Mouse (Mus musculus) effector memory CD4-positive, alpha-beta T cell, adult 7 months (primary cell): ENCODE measurements around the gene Tradd. TPM values are rescaled to one million over a fixed set of nuclear protein-coding genes. Genes with fewer than 3 reads are reported as not detected.

Source experiments
- polyA plus RNA-seq: library from polyadenylated mRNA; unstranded; fragments of 100-300 nt; shearing (Covaris generic); gene quantifications from one replicate; pipeline ENCODE4 v1.2.1, GENCODE M21; 2017

The Tradd gene
- 41.6 TPM for polyA plus RNA-seq

GRCm38 (mm10) chr8:105264024-105264982 lies at the start of gene Tradd, which contains the start of gene Fbxl8:
Tradd (minus strand) TSS chr8:105264609.
Fbxl8 (plus strand) TSS chr8:105264648.

GRCm38 (mm10) chr8:105305211-105306145 lies 41.1 kb upstream of the Tradd start, which contains the start of gene Elmo3:
Elmo3 (plus strand) TSS chr8:105305601.

GRCm38 (mm10) chr8:105297511-105298192 lies 33.2 kb upstream of the Tradd start, which contains the start of gene E2f4:
E2f4 (plus strand) TSS chr8:105297663.

GRCm38 (mm10) chr8:105295895-105296573 lies 31.6 kb upstream of the Tradd start, which contains the start of gene Exoc3l:
Exoc3l (minus strand) TSS chr8:105296101.

GRCm38 (mm10) chr8:105289805-105290460 lies 25.5 kb upstream of the Tradd start, which contains the start of gene 4931428F04Rik:
4931428F04Rik (minus strand) TSS chr8:105289864.

DNA sequence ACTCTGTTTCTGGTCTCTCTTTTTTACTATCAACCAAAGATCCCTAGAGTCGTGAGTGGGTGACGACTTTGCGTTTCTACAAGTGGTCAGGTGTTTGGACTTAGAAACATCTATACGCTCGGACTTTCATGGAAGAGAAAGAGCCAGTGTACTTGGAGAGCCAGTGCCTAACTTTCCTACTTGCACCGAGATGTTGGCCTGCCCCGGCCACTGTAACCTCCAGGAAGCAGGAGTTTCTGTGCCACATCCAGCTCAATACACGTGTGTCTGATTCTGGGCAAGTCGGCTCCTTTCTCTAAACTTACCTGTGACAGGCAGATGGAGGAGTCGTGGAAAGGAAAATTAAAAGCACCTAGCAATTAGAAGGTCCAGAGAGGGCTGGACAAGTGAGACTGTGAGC lies 11.4 kb upstream of the Tradd start, which contains the start of gene Nol3:
Gene Nol3 (plus strand): TSS at position 301 of the 400 bp plus-strand sequence.

GRCm38 (mm10) chr8:105269461-105269947 lies 5.1 kb upstream of the Tradd start, which contains the start of gene Hsf4:
Hsf4 (plus strand) TSS chr8:105269801.

DNA sequence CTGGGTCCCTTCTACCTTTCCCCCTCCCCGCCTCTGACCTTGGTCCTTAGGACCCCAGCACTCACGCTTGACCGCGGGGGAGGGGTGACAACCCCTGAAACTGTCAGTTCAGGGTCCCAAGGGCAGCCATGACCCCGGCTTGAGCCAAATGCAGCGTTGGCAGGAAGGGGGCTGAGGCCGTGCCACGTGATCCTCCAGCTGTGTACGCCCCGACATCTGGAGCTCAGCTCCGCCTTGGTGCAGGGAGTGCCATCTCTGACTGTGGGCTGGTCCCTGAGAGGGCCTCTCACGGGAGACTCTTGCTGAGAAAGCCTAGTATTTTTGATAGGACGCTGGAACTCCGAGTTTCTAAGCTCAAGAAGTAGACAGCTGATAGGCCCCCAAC lies 9.5 kb downstream of the Tradd start, which contains the start of gene B3gnt9:
Gene B3gnt9 (minus strand): TSS at position 188 of the 385 bp plus-strand sequence.

GRCm38 (mm10) chr8:105224413-105225271 lies 39.8 kb downstream of the Tradd start, which contains the start of gene D230025D16Rik:
D230025D16Rik (plus strand) TSS chr8:105225145.

Other genes with a start within 250 kb of the Tradd start
- gene Ces3a, start 216.0 kb downstream of the Tradd start, polyA plus RNA-seq: not detected
- gene Ces3b, start 180.9 kb downstream of the Tradd start, polyA plus RNA-seq: not detected
- gene Ces4a, start 132.8 kb downstream of the Tradd start, polyA plus RNA-seq: 0.30 TPM
- 87.2 TPM for gene Cbfb, start 93.9 kb downstream of the Tradd start, polyA plus RNA-seq
- 19.5 TPM for gene D230025D16Rik, start 39.5 kb downstream of the Tradd start, polyA plus RNA-seq
- gene B3gnt9, start 9.5 kb downstream of the Tradd start, polyA plus RNA-seq: 0.48 TPM
- 12.7 TPM for gene Fbxl8, start within 50 bp of the Tradd start, polyA plus RNA-seq
- gene Hsf4, start 5.2 kb upstream of the Tradd start, polyA plus RNA-seq: 0.60 TPM
- not detected for gene Nol3, start 11.5 kb upstream of the Tradd start, polyA plus RNA-seq
- 2.6 TPM for gene 4931428F04Rik, start 25.3 kb upstream of the Tradd start, polyA plus RNA-seq
- 3.5 TPM for gene Exoc3l, start 31.5 kb upstream of the Tradd start, polyA plus RNA-seq
- gene E2f4, start 33.1 kb upstream of the Tradd start, polyA plus RNA-seq: 138 TPM
- 5.7 TPM for gene Elmo3, start 41.0 kb upstream of the Tradd start, polyA plus RNA-seq
- 0.20 TPM for gene Lrrc29, start 61.7 kb upstream of the Tradd start, polyA plus RNA-seq
- 51.8 TPM for gene Tmem208, start 61.7 kb upstream of the Tradd start, polyA plus RNA-seq
- gene Fhod1, start 83.3 kb upstream of the Tradd start, polyA plus RNA-seq: 0.50 TPM
- 0.10 TPM for gene Slc9a5, start 84.2 kb upstream of the Tradd start, polyA plus RNA-seq
- 0.89 TPM for gene Plekhg4, start 108.7 kb upstream of the Tradd start, polyA plus RNA-seq
- gene Kctd19, start 148.9 kb upstream of the Tradd start, polyA plus RNA-seq: 0.29 TPM
- not detected for gene Lrrc36, start 149.0 kb upstream of the Tradd start, polyA plus RNA-seq
- gene Tppp3, start 206.9 kb upstream of the Tradd start, polyA plus RNA-seq: 0.99 TPM
- gene Zdhhc1, start 232.3 kb upstream of the Tradd start, polyA plus RNA-seq: 5.9 TPM